In the genomic region with DNA sequence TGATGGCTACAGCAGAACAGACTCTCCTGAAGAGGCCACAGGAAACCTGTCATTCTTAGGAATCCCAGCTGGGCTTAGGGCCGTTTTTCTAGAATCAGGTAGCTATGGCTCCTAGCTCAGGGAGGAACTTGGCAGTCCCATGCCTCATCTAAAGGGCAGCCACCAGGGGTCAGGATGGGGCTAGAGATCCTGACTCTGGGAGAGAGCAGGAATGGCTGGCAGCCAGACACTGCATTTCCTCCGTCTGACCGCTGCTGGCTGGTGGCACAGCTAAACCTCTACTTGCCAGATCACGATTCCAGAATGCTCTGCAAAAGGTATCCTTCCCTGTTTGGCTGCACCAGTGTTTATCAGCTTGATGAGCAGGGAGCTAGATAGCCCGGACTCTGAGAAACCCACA, we compare ENCODE assay signal across 7 mouse cellular contexts. TPM values are rescaled to one million over a fixed set of nuclear protein-coding genes. Genes with fewer than 3 reads are reported as not detected.
A peak's percentile ranks its signal among the peaks of the same experiment; 100 is the strongest.
DNase-seq lines count a peak whose midpoint lies in the region; ATAC-seq and TF ChIP-seq lines count a peak whose summit lies in the region.

No protein-coding gene starts in this region.

- no peaks in the 10 kb centered on the region for H3K9me3 ChIP-seq in forebrain, embryonic 10.5 days
- H3K9me3 ChIP-seq in heart, embryonic 15.5 days (replicated peaks) = no peaks in the 10 kb centered on the region

- no peaks in the 10 kb centered on the region for H3K36me3 ChIP-seq in forebrain, embryonic 10.5 days (replicated peaks)
- H3K36me3 ChIP-seq in heart, embryonic 15.5 days = no peaks in the 10 kb centered on the region

- WGBS in forebrain, embryonic 10.5 days = 16% methylated on average over 5 of the region's 5 CpGs
- WGBS in heart, embryonic 15.5 days = 2% methylated on average over 5 of the region's 5 CpGs

- H3K9ac ChIP-seq in heart, embryonic 15.5 days = no peak overlapping the region

- no peak for TF ChIP-seq CTCF in Patski (IDR thresholded peaks at IDR 0.05)

- in situ Hi-C loops in Patski (cut with MboI; ENCODE audit: low pct_unique_long_range_greater_than_20kb) = loop anchor here (5.0 to 10.0 kb wide), 3 partner anchors 40 to 413 kb away; no protein-coding TSS in a partner anchor

- CTCF ChIA-PET in Patski (lab: Charles Lee) = interaction anchor here (0.6 to 8.0 kb wide), 10 partner anchors 9 to 375 kb away, joined by 3 to 38 read pairs (median 4); no protein-coding TSS in a partner anchor

- H3K27me3 ChIP-seq in Patski = peaks cover 34% of the 10 kb centered on the region
- peaks cover 21% of the 10 kb centered on the region for H3K27me3 ChIP-seq in forebrain, embryonic 10.5 days (ENCODE audit: poor library complexity, severe bottlenecking)
- H3K27me3 ChIP-seq in heart, embryonic 15.5 days = peaks cover 14% of the 10 kb centered on the region

- peak; percentile 48 for DNase-seq in Patski (ENCODE audit: low read depth, low spot score)
- DNase-seq in brain, adult 2 months (ENCODE audit: low read depth, low spot score) = peak; percentile 99
- DNase-seq in forebrain, embryonic 10.5 days (ENCODE audit: extremely low spot score, low spot score) = peak; percentile 75
- peak; percentile 91 for DNase-seq in kidney, postnatal 10 days
- DNase-seq in lung, postnatal 25 days (ENCODE audit: low spot score) = peak; percentile 76
- DNase-seq in skeletal muscle tissue, adult 2 months (ENCODE audit: low read depth, low spot score) = peak; percentile 79

- H3K4me2 ChIP-seq in heart, embryonic 15.5 days = peak overlapping the region; percentile 56

- ATAC-seq in Patski = peak; percentile 91
- ATAC-seq in heart, embryonic 15.5 days (replicated peaks; ENCODE audit: insufficient number of reproducible peaks, insufficient read depth, low FRiP score, low read depth) = peak; percentile 86

- peak overlapping the region; percentile 19; the same call in 1 of the 2 replicates for H3K4me3 ChIP-seq in forebrain, embryonic 10.5 days
- peak overlapping the region; percentile 15 for H3K4me3 ChIP-seq in heart, embryonic 15.5 days

- H3K27ac ChIP-seq in forebrain, embryonic 10.5 days = no peak overlapping the region
- peak overlapping the region; percentile 14 for H3K27ac ChIP-seq in heart, embryonic 15.5 days

- POLR2A ChIA-PET in Patski (lab: Charles Lee) = interaction anchor here (0.6 to 0.9 kb wide), 3 partner anchors 43 to 1061 kb away, joined by 3 to 8 read pairs (median 3); no protein-coding TSS in a partner anchor

- peaks cover 13% of the 10 kb centered on the region for H3K4me1 ChIP-seq in forebrain, embryonic 10.5 days
- H3K4me1 ChIP-seq in heart, embryonic 15.5 days (replicated peaks) = peaks cover 10% of the 10 kb centered on the region

RNA-seq across cellular contexts. Expression of gene Jph4, which starts 5.2 kb away (rescaled TPM):
- 0.92 TPM for polyA plus RNA-seq in Patski (2021)
- polyA plus RNA-seq in forebrain, embryonic 10.5 days (2016; fragmentation: Nextera tagmentation; extraction: Ambion mirVana) = 0.31 and 0.56 TPM in 2 replicates
- 0.24 and 0.55 TPM in 2 replicates for polyA plus RNA-seq in heart, embryonic 15.5 days (2015; fragmentation: Nextera tagmentation; extraction: Ambion mirVana)

RNA-seq across cellular contexts. Expression of gene Ap1g2, which starts 15.6 kb away (rescaled TPM):
- polyA plus RNA-seq in Patski (2021) = 25.9 TPM
- polyA plus RNA-seq in forebrain, embryonic 10.5 days (2016; fragmentation: Nextera tagmentation; extraction: Ambion mirVana) = 16.4 and 18.5 TPM in 2 replicates
- polyA plus RNA-seq in heart, embryonic 15.5 days (2015; fragmentation: Nextera tagmentation; extraction: Ambion mirVana) = 8.5 and 12.6 TPM in 2 replicates

RNA-seq across cellular contexts. Expression of gene Thtpa, which starts 27.4 kb away (rescaled TPM):
- polyA plus RNA-seq in Patski (2021) = 31.8 TPM
- 30.5 and 31.4 TPM in 2 replicates for polyA plus RNA-seq in forebrain, embryonic 10.5 days (2016; fragmentation: Nextera tagmentation; extraction: Ambion mirVana)
- 13.2 and 15.6 TPM in 2 replicates for polyA plus RNA-seq in heart, embryonic 15.5 days (2015; fragmentation: Nextera tagmentation; extraction: Ambion mirVana)

RNA-seq across cellular contexts. Expression of gene Zfhx2, which starts 29.8 kb away (rescaled TPM):
- polyA plus RNA-seq in Patski (2021) = 6.1 TPM
- 8.1 and 9.2 TPM in 2 replicates for polyA plus RNA-seq in forebrain, embryonic 10.5 days (2016; fragmentation: Nextera tagmentation; extraction: Ambion mirVana)
- 2.6 and 3.6 TPM in 2 replicates for polyA plus RNA-seq in heart, embryonic 15.5 days (2015; fragmentation: Nextera tagmentation; extraction: Ambion mirVana)

Comparison
In these comparisons a context has a peak if more than half of its experiments do, and no peak if none do; other contexts are left out.
1. DNase-seq: peak in every context shown above with its lines; median percentile 99 in brain, adult 2 months; 91 in kidney, postnatal 10 days; 79 in skeletal muscle tissue, adult 2 months; 76 in lung, postnatal 25 days; 75 in forebrain, embryonic 10.5 days; 48 in Patski.